Mouse (Mus musculus) MEL (cell line): ENCODE measurements around the gene Adamts2.

Source experiments
- CTCF ChIP-seq, 3 experiments: IDR thresholded peaks in 2 of 3; conservative IDR thresholded peaks in 1 of 3; 2 replicates each; pipeline ENCODE4 v1.5.1; 2011 to 2012; ENCODE audit warnings: low read length in 3 of 3, low read depth in 2 of 3, mild to moderate bottlenecking in 2 of 3, improper control_type of control experiment in 1 of 3, inconsistent platforms in 1 of 3, mixed read lengths in 1 of 3, moderate library complexity in 1 of 3; ENCODE audit not compliant: control insufficient read depth in 1 of 3, insufficient read depth in 1 of 3, poor library complexity in 1 of 3, severe bottlenecking in 1 of 3
- E2F4 ChIP-seq: IDR thresholded peaks from 2 replicates; pipeline ENCODE4 v1.6.1; 2011; ENCODE audit warnings: low read depth, low read length, improper control_type of control experiment, borderline replicate concordance
- EP300 ChIP-seq, 2 experiments: IDR thresholded peaks; 2 replicates each; pipeline ENCODE4 v1.6.1; 2011; ENCODE audit warnings: improper control_type of control experiment in 2 of 2, low read length in 2 of 2, low read depth in 1 of 2, mild to moderate bottlenecking in 1 of 2
- JUND ChIP-seq: IDR thresholded peaks from 2 replicates; pipeline ENCODE4 v1.6.1; 2011; ENCODE audit warnings: low read depth, mild to moderate bottlenecking, improper control_type of control experiment, low read length
- NRF1 ChIP-seq: IDR thresholded peaks from 2 replicates; pipeline ENCODE4 v1.6.1; 2014; ENCODE audit warnings: low read depth, mild to moderate bottlenecking, inconsistent platforms, low read length, improper control_type of control experiment, moderate library complexity; ENCODE audit not compliant: poor library complexity, insufficient read depth, severe bottlenecking
- POLR2A ChIP-seq, 2 experiments: IDR thresholded peaks; 2 replicates each; pipeline ENCODE4 v1.6.1; 2011 to 2012; ENCODE audit warnings: low read length in 2 of 2, mild to moderate bottlenecking in 2 of 2, control low read depth in 1 of 2, improper control_type of control experiment in 1 of 2, low read depth in 1 of 2, moderate library complexity in 1 of 2; ENCODE audit not compliant: control insufficient read depth in 1 of 2, insufficient read depth in 1 of 2, poor library complexity in 1 of 2
- POLR2AphosphoS2 ChIP-seq: IDR thresholded peaks from 2 replicates; pipeline ENCODE4 v1.6.1; 2011; ENCODE audit warnings: low read length, improper control_type of control experiment
- POLR2AphosphoS5 ChIP-seq: IDR thresholded peaks from 2 replicates; pipeline ENCODE4 v1.6.1; 2012; ENCODE audit warnings: low read depth, borderline replicate concordance, mild to moderate bottlenecking, inconsistent platforms, low read length, moderate library complexity, mixed read lengths
- ZKSCAN1 ChIP-seq: IDR thresholded peaks from 2 replicates; pipeline ENCODE4 v1.6.1; 2012; ENCODE audit warnings: low read depth, mild to moderate bottlenecking, inconsistent platforms, low read length, improper control_type of control experiment, moderate library complexity
- ZNF384 ChIP-seq: IDR thresholded peaks from 2 replicates; pipeline ENCODE4 v1.6.1; 2012; ENCODE audit warnings: low read depth, mild to moderate bottlenecking, inconsistent platforms, low read length, improper control_type of control experiment

GRCm38 (mm10) chr11:50766461-50766860 is 164.6 kb downstream of the Adamts2 start:
- TF ChIP-seq ZKSCAN1 (no peak), NRF1 (no peak), CTCF (IDR thresholded peaks at IDR 0.05 in 2 of 3, conservative IDR thresholded peaks at IDR 0.05 in 1 of 3; ENCODE audit: control insufficient read depth in 1 of 3, insufficient read depth in 1 of 3, low read depth in 2 of 3, low read length in 3 of 3, poor library complexity in 1 of 3, severe bottlenecking in 1 of 3) (no peak), EP300 (IDR thresholded peaks at IDR 0.05; ENCODE audit: low read depth in 1 of 2, low read length in 2 of 2) (no peak), JUND (no peak), POLR2AphosphoS5 (no peak), POLR2A (IDR thresholded peaks at IDR 0.05; ENCODE audit: control insufficient read depth in 1 of 2, insufficient read depth in 1 of 2, low read depth in 1 of 2, low read length in 2 of 2, poor library complexity in 1 of 2) (no peak), POLR2AphosphoS2 (no peak), E2F4 (no peak), ZNF384 (no peak)
